Mouse (Mus musculus) MEL (cell line): ENCODE data around the gene Igsf9b. TPM values are rescaled to one million over a fixed set of nuclear protein-coding genes. Genes with fewer than 3 reads are reported as not detected.

ENCODE experiments used
- DNase-seq: peaks from one replicate; pipeline ENCODE4 v3.0.0; 2011; ENCODE audit warnings: low read depth, low spot score
- H3K27ac ChIP-seq: 2 replicates; pipeline ENCODE4 v1.5.1; 2012; ENCODE audit warnings: low read depth, mild to moderate bottlenecking, control low read depth, low read length, moderate library complexity; ENCODE audit not compliant: control insufficient read depth
- H3K27me3 ChIP-seq, 2 experiments: fragments of 150-350 bp in 1 of 2; sonication (generic) in 1 of 2; 2 replicates each; pipeline ENCODE4 v1.6.1; 2012; ENCODE audit warnings: low read length in 2 of 2, mild to moderate bottlenecking in 2 of 2, improper control_type of control experiment in 1 of 2, moderate library complexity in 1 of 2; ENCODE audit not compliant: insufficient read depth in 2 of 2, control insufficient read depth in 1 of 2
- H3K36me3 ChIP-seq, 2 experiments: 2 replicates each; pipeline ENCODE4 v1.6.1; 2012 to 2014; ENCODE audit warnings: low read length in 2 of 2, improper control_type of control experiment in 1 of 2, inconsistent platforms in 1 of 2, mild to moderate bottlenecking in 1 of 2; ENCODE audit not compliant: insufficient read depth in 2 of 2, control insufficient read depth in 1 of 2
- H3K4me1 ChIP-seq, 2 experiments: fragments of 150-350 bp in 1 of 2; sonication (generic) in 1 of 2; 2 replicates each; pipeline ENCODE4 v1.6.1; 2012; ENCODE audit warnings: low read length in 2 of 2, improper control_type of control experiment in 1 of 2, mild to moderate bottlenecking in 1 of 2; ENCODE audit not compliant: insufficient read depth in 2 of 2, control insufficient read depth in 1 of 2
- H3K4me3 ChIP-seq, 2 experiments: fragments of 150-350 bp in 1 of 2; sonication (generic) in 1 of 2; 2 replicates each; pipeline ENCODE4 v1.5.1; 2012; ENCODE audit warnings: low read depth in 2 of 2, low read length in 2 of 2, mild to moderate bottlenecking in 2 of 2, moderate library complexity in 2 of 2, control low read depth in 1 of 2, improper control_type of control experiment in 1 of 2; ENCODE audit not compliant: control insufficient read depth in 1 of 2, insufficient read depth in 1 of 2
- H3K79me2 ChIP-seq: 2 replicates; pipeline ENCODE4 v1.6.1; 2012; ENCODE audit warnings: mild to moderate bottlenecking, low read length, moderate library complexity; ENCODE audit not compliant: control insufficient read depth, poor library complexity, insufficient read depth
- H3K9ac ChIP-seq: 2 replicates; pipeline ENCODE4 v1.6.1; 2012; ENCODE audit warnings: low read depth, mild to moderate bottlenecking, control low read depth, low read length, moderate library complexity; ENCODE audit not compliant: control insufficient read depth, poor library complexity, severe bottlenecking
- H3K9me3 ChIP-seq: fragments of 150-350 bp; sonication (generic); replicated peaks from 2 replicates; pipeline ENCODE4 v1.6.1; 2012; ENCODE audit warnings: mild to moderate bottlenecking, low read length, improper control_type of control experiment, moderate library complexity; ENCODE audit not compliant: insufficient read depth
- BHLHE40 ChIP-seq: IDR thresholded peaks from 2 replicates; pipeline ENCODE4 v1.6.1; 2012; ENCODE audit warnings: low read depth, mild to moderate bottlenecking, inconsistent platforms, low read length, improper control_type of control experiment, borderline replicate concordance
- CHD1 ChIP-seq: IDR thresholded peaks from 2 replicates; pipeline ENCODE4 v1.6.1; 2012; ENCODE audit warnings: low read depth, mild to moderate bottlenecking, inconsistent platforms, low read length, improper control_type of control experiment
- CHD2 ChIP-seq: IDR thresholded peaks from 2 replicates; pipeline ENCODE4 v1.6.1; 2011; ENCODE audit warnings: low read length, improper control_type of control experiment
- CTCF ChIP-seq, 3 experiments: IDR thresholded peaks in 2 of 3; conservative IDR thresholded peaks in 1 of 3; 2 replicates each; pipeline ENCODE4 v1.5.1; 2011 to 2012; ENCODE audit warnings: low read length in 3 of 3, low read depth in 2 of 3, mild to moderate bottlenecking in 2 of 3, improper control_type of control experiment in 1 of 3, inconsistent platforms in 1 of 3, mixed read lengths in 1 of 3, moderate library complexity in 1 of 3; ENCODE audit not compliant: control insufficient read depth in 1 of 3, insufficient read depth in 1 of 3, poor library complexity in 1 of 3, severe bottlenecking in 1 of 3
- ELF1 ChIP-seq: IDR thresholded peaks from 2 replicates; pipeline ENCODE4 v1.6.1; 2014; ENCODE audit warnings: low read depth, mild to moderate bottlenecking, inconsistent platforms, low read length, improper control_type of control experiment, moderate library complexity
- GABPA ChIP-seq: IDR thresholded peaks from 2 replicates; pipeline ENCODE4 v1.6.1; 2012; ENCODE audit warnings: low read depth, mild to moderate bottlenecking, inconsistent platforms, low read length, improper control_type of control experiment, moderate library complexity
- GATA1 ChIP-seq: IDR thresholded peaks from 2 replicates; pipeline ENCODE4 v1.6.1; 2011; ENCODE audit warnings: low read depth, low read length, improper control_type of control experiment
- JUND ChIP-seq: IDR thresholded peaks from 2 replicates; pipeline ENCODE4 v1.6.1; 2011; ENCODE audit warnings: low read depth, mild to moderate bottlenecking, improper control_type of control experiment, low read length
- KAT2A ChIP-seq: conservative IDR thresholded peaks from 2 replicates; pipeline ENCODE4 v1.6.1; 2012; ENCODE audit warnings: low read depth, low read length, improper control_type of control experiment, inconsistent platforms
- MAX ChIP-seq: IDR thresholded peaks from 2 replicates; pipeline ENCODE4 v1.6.1; 2011; ENCODE audit warnings: low read length, improper control_type of control experiment
- MAZ ChIP-seq: IDR thresholded peaks from 2 replicates; pipeline ENCODE4 v1.6.1; 2012; ENCODE audit warnings: low read depth, mild to moderate bottlenecking, inconsistent platforms, low read length, improper control_type of control experiment
- MEF2A ChIP-seq: IDR thresholded peaks from 2 replicates; pipeline ENCODE4 v1.6.1; 2014; ENCODE audit warnings: low read depth, mild to moderate bottlenecking, inconsistent platforms, low read length, improper control_type of control experiment; ENCODE audit not compliant: poor library complexity, insufficient replicate concordance, severe bottlenecking; ENCODE audit errors: extremely low read depth
- MYB ChIP-seq: IDR thresholded peaks from 2 replicates; pipeline ENCODE4 v1.6.1; 2011; ENCODE audit warnings: mild to moderate bottlenecking, low read depth, low read length, improper control_type of control experiment
- MYC ChIP-seq: IDR thresholded peaks from 2 replicates; pipeline ENCODE4 v1.6.1; 2011; ENCODE audit warnings: low read depth, mild to moderate bottlenecking, low read length, improper control_type of control experiment, moderate library complexity
- TBP ChIP-seq: IDR thresholded peaks from 2 replicates; pipeline ENCODE4 v1.8.0; 2011; ENCODE audit warnings: low read depth, low read length, improper control_type of control experiment
- USF2 ChIP-seq, 2 experiments: IDR thresholded peaks; 2 replicates each; pipeline ENCODE4 v1.6.1; 2011 to 2012; ENCODE audit warnings: improper control_type of control experiment in 2 of 2, low read length in 2 of 2, borderline replicate concordance in 1 of 2, inconsistent platforms in 1 of 2, low read depth in 1 of 2, mild to moderate bottlenecking in 1 of 2; ENCODE audit not compliant: insufficient read depth in 1 of 2
- ZKSCAN1 ChIP-seq: IDR thresholded peaks from 2 replicates; pipeline ENCODE4 v1.6.1; 2012; ENCODE audit warnings: low read depth, mild to moderate bottlenecking, inconsistent platforms, low read length, improper control_type of control experiment, moderate library complexity
- ZMIZ1 ChIP-seq: IDR thresholded peaks from 2 replicates; pipeline ENCODE4 v1.6.1; 2012; ENCODE audit warnings: low read depth, mild to moderate bottlenecking, inconsistent platforms, low read length, improper control_type of control experiment, moderate library complexity
- polyA plus RNA-seq, 2 experiments: library from polyadenylated mRNA; stranded (reverse) in 1 of 2; unstranded in 1 of 2; fragments of >175 nt in 1 of 2; fragments of >200 nt in 1 of 2; gene quantifications; 2 replicates each; pipeline versions ENCODE4 v1.2.1 to v1.2.4; 2012; ENCODE audit warnings: low replicate concordance in 2 of 2, low read depth in 1 of 2; ENCODE audit not compliant: insufficient read length in 2 of 2, insufficient read depth in 1 of 2, missing spikeins in 1 of 2
- total RNA-seq: library from RNA; depleted of rRNA; stranded (reverse); fragments of 300-350 nt; gene quantifications from 2 replicates; pipeline ENCODE4 v1.2.3, GENCODE M21; 2012

Igsf9b gene
- total and polyA plus RNA-seq, 3 experiments = not detected

DNA sequence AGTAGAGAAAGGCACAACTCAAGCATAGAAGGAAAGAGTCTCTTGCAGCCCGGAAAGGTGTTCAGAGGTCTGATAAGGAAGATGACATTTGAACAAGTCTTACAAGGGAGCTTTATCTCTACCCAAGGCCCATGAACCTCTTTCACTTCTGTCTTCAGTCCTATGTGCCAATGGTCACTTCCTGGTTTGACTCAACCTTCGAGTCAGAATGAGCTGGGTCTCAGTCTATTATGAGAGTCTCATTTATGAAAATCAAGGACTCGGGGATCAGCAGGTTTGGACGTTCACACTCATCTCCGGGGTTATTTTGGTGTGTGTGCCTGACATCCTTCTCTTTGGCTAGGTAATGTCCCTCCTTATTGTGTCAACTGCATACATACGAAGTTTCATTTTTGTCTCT lies 58.9 kb downstream of the Igsf9b start:
- Histone ChIP-seq H3K4me1 (no peaks in the 10 kb centered on the region), H3K27ac (no peak overlapping the region), H3K79me2 (no peaks in the 10 kb centered on the region), H3K9me3 (no peaks in the 10 kb centered on the region), H3K4me3 (no peak overlapping the region), H3K27me3 (no peaks in the 10 kb centered on the region), H3K36me3 (no peaks in the 10 kb centered on the region), H3K9ac (no peak overlapping the region)
- DNase-seq = no peak
- TF ChIP-seq BHLHE40 (no peak), ELF1 (no peak), MAZ (no peak), CHD2 (no peak), CHD1 (no peak), GABPA (no peak), CTCF (IDR thresholded peaks at IDR 0.05 in 2 of 3, conservative IDR thresholded peaks at IDR 0.05 in 1 of 3; ENCODE audit: control insufficient read depth in 1 of 3, insufficient read depth in 1 of 3, low read depth in 2 of 3, low read length in 3 of 3, poor library complexity in 1 of 3, severe bottlenecking in 1 of 3) (no peak), MEF2A (no peak), JUND (no peak), USF2 (IDR thresholded peaks at IDR 0.05; ENCODE audit: borderline replicate concordance in 1 of 2, insufficient read depth in 1 of 2, low read depth in 1 of 2, low read length in 2 of 2) (no peak)

DNA sequence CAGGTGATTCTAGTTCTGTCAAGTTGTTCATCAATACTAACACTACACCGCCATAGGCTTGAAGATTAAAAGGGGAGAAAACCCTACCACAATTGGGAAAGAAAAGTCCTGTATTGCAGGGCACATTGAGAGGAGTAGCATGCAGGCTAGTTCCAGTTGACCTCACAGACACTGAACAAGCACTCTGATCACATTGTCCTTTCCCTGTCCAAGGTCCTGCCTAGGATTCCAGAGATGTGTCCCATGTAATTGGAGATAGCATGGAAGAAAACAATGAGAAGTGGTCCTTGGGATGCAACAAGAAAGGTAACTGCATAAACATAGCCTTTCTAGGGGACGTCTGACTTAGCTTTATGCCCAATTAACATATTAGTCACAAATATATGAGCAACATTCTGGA lies 68.2 kb downstream of the Igsf9b start:
- DNase-seq = no peak
- no peak overlapping the region for H3K27ac ChIP-seq
- no peaks in the 10 kb centered on the region for H3K27me3 ChIP-seq
- H3K4me3 ChIP-seq = no peak overlapping the region
- no peaks in the 10 kb centered on the region for H3K4me1 ChIP-seq
- no peak for TF ChIP-seq CHD1
- no peak for TF ChIP-seq MEF2A
- no peak for TF ChIP-seq ZMIZ1
- no peak for TF ChIP-seq KAT2A
- no peak for TF ChIP-seq MYB
- TF ChIP-seq MAX = no peak
- no peak for TF ChIP-seq MYC
- TF ChIP-seq GATA1 = no peak
- TF ChIP-seq TBP = no peak
- TF ChIP-seq ZKSCAN1 = no peak
- H3K9ac ChIP-seq = no peak overlapping the region
- no peaks in the 10 kb centered on the region for H3K36me3 ChIP-seq
- H3K79me2 ChIP-seq = no peaks in the 10 kb centered on the region
- H3K9me3 ChIP-seq = no peaks in the 10 kb centered on the region
